Mouse (Mus musculus) left cerebral cortex, postnatal 14 days (tissue): Measurements from ENCODE around the gene Dnajb8. TPM values are rescaled to one million over a fixed set of nuclear protein-coding genes. Genes with fewer than 3 reads are reported as not detected.

Experiments used
- DNase-seq, 2 experiments: peaks; one replicate each; pipeline ENCODE4 v3.0.0; 2021 to 2022; ENCODE audit warnings: low spot score in 2 of 2, mixed read lengths in 1 of 2
- intact Hi-C: fragments of 180-260 bp; cut with DNase I; formaldehyde crosslinking; loops from one replicate; pipeline ENCODE4 v1.15.1; 2025
- long read RNA-seq, 2 experiments: library from polyadenylated mRNA; stranded (forward); transcript quantifications; one replicate each; pipeline ENCODE4 v2.0.0; 2021
- total RNA-seq, 2 experiments: library from RNA; stranded (reverse); gene quantifications; 2 replicates each; pipeline ENCODE4 v1.2.3; 2021

The Dnajb8 gene
- total RNA-seq: not detected
- long read RNA-seq, experiment 1: 0 reads
- long read RNA-seq, experiment 2: 0 reads

DNA sequence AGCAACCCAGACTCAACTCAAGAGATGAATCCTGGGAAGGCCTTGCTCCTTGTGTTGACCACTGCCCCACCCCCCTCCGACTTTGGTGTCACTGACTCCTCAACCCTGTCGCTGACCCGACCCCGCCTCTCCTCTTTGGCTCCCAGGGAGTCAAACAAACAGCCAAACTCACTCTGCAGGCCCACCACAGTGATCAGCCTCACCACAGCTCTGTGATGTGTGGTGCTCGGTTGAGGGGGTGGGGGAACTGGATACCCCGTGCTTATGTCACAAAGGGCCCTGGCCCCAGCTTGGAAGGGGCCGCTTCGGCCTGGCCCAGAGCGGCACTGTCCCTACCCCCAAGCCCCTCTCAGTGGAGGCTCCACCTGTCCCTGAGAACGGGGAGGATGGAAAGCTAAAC lies at the start of gene Dnajb8:
TSS of gene Dnajb8 (plus strand) at position 301 of the 400 bp plus-strand sequence.
- DNase-seq: no peak
- intact Hi-C loops: no loop called here

DNA sequence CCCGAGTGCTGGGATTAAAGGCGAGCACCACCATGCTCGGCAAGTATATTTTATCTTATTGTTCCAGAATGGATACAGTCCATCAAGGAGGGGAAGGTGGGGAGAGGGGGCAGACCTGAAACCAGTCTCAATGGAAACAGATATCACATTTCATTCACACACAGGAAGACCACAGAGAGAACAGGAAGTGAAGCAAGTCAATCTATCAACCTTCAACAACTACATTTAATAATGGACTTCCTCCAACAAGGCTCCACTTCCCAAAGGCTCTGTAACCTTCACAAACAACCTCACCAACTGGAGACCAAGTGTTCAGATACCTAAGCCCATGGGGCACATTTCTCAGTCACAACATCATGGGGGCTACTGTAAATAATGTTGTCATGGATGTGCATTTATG lies 47.9 kb upstream of the Dnajb8 start:
- no peak for DNase-seq
- intact Hi-C loops: no loop called here

DNA sequence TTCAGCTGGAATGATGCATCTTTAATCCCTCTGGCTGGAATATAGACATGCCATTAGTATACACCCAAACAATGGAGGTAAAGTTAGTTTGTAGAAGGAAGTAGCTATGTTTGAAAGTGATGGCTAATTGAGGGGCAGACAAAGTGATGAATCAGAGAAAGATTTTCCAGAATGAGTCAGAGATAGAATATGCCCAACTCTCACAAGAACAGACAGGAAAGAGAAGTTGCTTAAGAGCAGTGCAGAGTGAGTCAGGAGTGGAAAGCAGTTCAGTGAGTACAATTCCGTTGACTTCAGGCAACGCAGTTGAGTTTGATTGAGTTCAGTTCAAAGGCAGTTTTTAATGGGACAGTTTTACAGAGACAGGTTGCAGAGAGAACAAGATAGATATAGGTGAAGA lies 47.4 kb upstream of the Dnajb8 start:
- DNase-seq: no peak
- intact Hi-C loops: no loop called here

DNA sequence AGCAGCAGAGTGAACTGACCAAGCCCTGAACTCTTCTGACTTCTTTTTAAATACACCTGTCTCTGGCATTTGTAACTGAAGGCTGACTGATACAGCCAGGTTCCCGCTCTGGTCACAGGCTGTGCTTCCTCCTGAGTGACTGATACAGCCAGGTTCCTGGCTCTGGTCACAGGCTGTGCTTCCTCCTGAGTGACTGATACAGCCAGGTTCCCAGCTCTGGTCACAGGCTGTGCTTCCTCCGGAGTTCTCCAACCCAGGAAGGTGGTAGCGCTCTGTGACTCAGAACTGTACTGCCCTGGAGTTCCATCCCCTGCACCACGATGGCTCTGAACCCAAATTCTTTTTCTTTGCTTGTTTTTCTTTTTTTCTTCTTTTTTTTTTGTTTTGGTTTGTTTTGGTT lies 37.4 kb upstream of the Dnajb8 start:
- intact Hi-C loops: loop anchor here (5.0 to 10.0 kb wide), 3 partner anchors 57 to 318 kb away; no protein-coding TSS in a partner anchor

DNA sequence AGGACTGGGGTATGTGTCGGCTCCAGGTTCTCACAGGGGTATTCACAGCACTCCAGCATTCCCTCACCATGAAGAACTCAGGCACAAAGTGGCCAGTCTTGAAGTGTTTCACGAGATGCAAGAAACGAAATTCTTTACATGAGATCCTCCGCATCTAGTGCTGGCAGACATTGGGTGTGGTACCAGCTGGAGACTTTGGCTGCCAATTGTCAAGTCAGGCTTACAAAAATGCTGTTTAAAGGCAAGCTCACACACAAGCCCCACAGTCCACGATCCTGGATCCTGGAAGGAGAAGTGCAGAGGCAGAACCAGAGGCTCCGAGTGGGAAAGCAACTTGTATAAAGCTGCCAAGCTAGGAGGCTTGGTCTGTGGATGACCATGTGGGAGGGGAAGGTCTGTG lies 33.9 kb upstream of the Dnajb8 start:
- intact Hi-C loops: loop anchor here (5.0 to 10.0 kb wide), 3 partner anchors 61 to 314 kb away; no protein-coding TSS in a partner anchor
- DNase-seq: peak; percentile 51 to 84

More for the DNA sequence above, 37.4 kb upstream of the Dnajb8 start:
- no peak for DNase-seq

DNA sequence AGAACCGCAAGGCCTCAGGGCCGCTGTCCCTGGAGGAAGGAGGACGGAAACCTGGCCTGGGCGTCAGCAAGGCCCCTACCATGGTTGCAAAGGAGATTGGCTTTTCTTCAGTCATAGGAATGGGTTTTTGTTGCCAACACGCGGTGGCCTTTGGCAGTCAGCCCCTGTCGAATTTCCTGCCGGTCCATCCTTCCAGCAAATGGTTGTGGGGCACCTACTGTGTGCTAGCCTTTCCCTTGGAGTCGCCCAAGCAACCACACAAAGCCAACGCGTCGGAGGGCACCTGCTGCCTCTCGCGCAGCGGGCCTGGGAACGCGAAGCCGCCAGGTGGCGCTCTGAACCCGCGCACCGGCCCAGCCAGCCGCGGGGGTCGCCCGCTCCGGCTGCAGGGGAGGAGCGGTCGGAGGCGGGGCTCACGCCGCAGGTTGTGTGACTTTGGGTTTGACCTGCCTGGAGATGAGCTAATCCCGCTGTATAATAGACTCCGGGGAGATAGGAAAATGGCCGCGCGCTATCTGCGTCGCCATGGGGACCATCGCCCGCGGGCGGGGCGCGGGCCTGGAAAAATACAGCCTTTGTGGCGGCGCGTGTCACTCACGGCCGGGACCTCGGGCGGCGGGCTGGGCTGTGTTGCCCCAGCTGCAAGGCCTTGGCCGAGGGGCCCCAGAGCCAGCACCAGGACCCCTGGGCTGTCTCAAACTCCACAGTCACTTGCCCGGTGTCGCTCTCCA lies 32.6 kb upstream of the Dnajb8 start:
- DNase-seq: peak; percentile 61 to 73
- intact Hi-C loops: loop anchor here (5.0 to 10.0 kb wide), 3 partner anchors 62 to 313 kb away; no protein-coding TSS in a partner anchor

DNA sequence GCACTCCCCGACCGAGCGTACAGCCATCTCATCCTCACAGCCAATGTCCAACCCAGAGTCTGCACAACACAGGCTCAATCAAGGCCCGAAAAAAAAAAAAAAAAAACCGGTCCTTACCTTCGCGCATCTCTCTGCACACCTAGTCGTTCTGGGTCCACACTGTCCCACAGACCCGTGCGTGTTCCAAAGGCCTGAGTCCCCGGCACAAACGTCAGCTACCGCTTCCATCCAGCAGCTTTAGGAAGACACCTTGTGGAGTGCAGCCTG lies 32.1 kb upstream of the Dnajb8 start:
- no peak for DNase-seq
- intact Hi-C loops: no loop called here

DNA sequence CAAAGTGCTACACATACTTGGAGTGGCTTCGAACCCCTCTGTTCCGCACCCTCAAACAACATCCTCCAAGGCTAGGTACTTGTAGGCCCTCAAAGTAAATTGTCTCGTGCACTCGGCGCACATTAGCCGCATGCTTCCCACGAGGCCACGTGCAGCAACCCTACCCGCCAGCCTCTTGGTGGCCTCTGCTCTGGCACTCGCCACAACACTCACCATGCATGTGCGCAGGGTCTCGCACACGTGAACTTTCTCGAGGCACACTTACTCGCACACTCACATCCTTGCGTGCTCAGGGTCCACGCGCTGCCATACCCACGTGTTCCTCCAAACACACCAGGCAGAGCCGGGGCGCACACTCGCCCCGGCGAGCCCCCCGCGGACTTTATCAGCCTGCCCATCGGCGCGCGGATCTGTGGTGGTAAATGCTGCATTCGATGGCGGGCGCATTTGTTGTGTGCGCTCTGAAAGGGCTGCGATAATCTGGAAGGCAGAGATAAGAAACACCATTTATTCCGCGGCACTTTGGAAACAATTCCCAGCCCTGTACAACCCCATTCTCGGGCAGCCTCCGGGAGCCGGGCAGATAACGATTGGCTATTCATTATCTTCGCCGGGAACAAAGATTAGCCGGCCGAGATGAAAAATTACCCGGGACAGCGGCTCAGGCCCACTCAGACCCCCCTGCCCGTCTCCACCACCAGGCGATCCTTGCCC lies 31.6 kb upstream of the Dnajb8 start:
- intact Hi-C loops: no loop called here
- DNase-seq: no peak

DNA sequence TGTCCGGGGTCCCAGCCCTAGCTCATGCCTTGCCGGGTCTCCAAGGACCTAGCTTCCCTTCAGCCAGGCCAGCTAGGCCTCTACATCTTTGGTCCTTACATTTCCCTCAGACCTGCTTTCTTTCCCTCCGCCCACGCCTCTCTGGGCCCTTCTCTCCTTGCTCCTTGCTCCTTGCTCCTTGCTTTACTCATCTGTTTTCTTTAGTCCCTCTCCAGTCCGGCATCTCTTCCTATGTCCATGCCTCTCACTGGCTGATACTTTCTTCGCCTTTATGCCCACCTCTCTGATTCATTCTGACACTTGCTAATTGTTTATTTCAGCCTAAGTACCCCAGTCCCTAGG lies 31.1 kb upstream of the Dnajb8 start:
- DNase-seq: no peak
- intact Hi-C loops: no loop called here

DNA sequence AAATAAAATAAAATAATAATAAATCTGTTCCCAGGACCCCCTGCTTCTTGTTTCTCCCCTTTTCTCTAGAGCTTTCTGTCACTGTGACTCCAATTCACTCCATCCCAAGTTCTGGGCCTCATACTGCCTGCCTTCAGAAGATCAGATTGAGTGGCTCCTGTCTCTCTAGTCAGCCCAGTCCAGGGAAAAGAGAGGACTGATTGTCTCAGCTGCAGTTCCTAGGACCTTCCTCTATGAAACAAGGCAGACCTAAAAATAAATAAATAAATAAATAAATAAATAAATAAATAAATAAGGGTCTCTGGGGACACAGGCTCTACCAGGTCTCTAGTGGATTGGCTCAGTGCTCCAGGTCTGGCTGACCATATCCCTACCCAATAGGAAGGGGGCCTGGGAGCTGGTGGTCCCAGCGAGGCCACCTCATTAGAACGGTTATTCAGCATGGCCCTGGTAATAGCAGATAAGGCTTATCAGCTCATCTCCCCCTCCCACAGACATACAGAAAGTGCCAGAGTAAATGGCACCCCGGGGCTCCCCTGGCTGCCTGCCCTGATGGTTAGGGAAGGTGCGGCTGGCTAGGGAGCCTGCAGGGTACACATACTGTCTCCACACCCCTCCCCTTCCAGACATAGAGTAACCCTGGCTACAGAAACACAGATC lies 30.5 kb upstream of the Dnajb8 start:
- intact Hi-C loops: no loop called here
- DNase-seq: no peak

DNA sequence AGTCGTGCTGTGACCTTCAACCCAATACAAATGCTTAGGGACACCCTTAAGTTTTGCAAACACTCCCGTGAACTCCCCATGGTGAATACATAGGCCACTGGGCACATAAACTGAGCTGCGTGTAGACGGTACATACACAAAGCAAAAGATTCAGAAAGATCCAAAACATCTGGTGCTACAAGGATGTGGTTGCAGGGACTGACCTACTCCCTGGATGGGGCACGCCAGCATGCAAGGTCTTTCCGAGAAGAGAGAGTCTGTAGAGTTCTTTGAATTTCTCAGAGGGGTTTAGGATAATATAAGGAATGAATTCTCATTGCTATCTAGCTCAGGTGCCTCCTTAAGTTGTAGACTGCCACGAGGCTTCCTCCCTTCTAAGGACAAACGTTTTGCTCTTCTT lies 29.3 kb upstream of the Dnajb8 start:
- intact Hi-C loops: no loop called here
- DNase-seq: no peak

DNA sequence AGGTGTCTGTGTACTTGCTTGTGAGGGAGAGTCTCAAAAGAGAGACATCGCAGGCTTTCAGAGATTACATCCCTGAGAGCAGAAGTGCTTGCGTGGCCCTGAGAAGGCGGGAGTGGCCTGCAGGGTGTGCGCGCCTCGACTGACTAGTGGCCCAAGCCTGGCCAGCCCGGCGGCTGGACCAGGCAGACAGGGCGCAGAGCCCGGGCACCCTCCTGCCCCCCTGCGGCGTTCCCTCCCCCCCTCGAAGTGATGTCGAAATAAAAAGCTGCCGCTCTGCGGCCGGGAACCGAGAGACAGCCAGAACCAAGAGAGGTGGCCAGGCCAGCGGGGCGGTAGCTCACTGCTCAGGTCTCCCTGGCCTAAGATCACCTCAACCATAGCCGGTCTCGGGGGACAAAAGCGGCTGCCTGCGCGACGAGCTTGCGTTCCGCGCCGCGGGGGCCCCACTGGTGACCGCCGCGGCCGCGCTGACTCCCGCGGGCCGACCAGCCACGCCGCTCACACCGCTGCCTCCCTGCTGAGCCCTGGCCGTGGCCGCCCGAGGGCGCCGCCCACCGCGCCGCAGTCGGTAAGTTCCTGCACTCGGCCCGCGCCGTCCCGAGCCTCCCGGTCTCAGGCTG lies 28.5 kb upstream of the Dnajb8 start, which contains the start of gene Gata2:
TSS of gene Gata2 (plus strand) at position 459 of the 620 bp plus-strand sequence.
- intact Hi-C loops: no loop called here
- no peak for DNase-seq

DNA sequence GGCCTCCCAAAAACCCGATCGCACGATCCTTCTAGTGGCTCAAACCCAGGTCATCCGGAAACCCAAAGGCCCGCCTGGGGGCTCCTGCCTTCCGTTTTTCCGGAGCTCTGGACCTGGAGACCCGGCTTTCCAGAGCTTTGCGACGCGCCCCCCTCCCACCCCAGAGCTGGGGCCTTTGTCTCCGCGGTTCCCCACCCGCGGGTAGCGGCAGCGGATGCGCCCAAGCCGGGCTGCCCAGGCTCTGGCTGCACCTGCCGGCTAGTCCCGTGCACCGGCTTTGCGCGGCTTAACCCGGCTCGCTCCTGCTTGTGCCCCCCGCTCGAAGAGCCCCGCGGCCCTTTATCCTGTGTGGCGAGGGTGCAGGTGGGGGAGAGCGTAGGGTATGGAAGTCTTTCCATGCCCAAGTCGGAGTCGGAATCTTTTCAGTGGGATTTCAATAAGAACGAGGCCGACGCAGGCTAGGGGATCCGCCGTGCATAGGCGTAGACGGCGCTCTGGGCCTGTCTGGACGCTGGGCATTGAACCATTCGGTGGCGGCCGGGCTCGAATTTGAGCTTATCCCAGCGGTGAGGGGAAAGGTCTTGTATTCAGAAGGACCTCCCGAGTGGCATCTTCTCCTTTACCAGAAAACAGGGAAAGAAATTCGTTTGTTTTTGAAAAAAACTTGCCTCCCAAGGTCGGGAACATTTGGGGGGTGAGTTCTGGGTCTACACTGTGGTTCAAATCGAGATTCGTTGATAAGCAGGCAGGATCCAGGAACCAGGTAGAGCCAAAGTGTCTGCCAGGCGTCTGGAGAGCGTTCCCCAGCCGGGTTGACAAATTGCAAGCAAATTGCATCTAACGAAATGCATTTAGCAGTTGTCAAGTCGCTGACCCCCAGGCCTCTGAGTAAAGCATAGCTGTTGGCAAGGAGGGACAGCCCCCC lies 27.8 kb upstream of the Dnajb8 start:
- DNase-seq: no peak
- intact Hi-C loops: no loop called here

DNA sequence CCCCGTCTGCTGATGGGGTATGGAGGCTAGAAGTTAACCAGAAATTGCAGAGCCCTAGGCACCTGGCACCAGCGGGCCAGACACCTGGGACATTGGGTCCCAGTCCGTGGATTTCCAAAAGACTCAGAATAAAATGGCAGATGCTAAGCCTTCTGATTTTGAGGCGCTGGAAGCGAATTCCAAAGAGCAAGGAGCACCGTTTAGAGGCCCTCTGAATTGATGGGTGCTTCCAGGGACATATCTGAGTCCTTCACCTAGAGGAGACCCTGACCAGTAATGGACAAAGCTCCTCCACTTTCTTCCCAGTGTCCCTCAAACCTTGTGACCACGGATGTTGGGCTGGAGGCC lies 27.1 kb upstream of the Dnajb8 start:
- intact Hi-C loops: no loop called here
- no peak for DNase-seq

DNA sequence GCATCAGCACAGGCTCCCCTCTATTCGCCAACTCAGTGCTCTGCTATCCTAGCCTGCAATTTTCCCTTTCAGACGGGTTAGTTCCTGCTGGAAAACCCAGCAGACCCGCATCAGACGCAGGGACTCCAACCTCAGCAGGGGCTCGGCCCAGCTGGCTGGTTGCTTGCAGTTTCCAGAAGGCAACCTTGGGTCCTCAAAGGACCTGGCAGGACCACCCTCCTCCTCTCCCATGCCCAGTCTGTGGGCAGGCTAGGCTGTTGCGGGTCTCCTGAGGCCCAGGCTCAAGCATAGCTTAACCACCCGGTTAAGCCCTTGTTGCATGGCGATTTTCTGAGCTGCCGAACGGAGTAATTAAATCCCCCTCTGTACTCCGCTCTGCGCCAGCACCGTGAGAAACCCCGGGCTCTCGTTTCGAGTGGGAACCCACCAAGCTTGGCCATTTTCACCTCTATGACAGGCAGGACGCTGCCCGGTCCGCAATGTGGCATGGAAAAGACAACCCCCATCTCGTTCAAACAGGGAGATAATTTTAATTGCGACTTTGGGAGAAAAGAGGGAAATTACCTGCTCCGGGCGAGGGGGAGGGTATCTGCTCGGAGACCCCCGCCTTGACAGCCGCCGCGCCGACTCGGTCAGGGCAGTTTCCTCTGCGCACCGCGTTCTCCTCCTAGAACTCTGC lies 25.9 kb upstream of the Dnajb8 start:
- DNase-seq: no peak
- intact Hi-C loops: no loop called here

DNA sequence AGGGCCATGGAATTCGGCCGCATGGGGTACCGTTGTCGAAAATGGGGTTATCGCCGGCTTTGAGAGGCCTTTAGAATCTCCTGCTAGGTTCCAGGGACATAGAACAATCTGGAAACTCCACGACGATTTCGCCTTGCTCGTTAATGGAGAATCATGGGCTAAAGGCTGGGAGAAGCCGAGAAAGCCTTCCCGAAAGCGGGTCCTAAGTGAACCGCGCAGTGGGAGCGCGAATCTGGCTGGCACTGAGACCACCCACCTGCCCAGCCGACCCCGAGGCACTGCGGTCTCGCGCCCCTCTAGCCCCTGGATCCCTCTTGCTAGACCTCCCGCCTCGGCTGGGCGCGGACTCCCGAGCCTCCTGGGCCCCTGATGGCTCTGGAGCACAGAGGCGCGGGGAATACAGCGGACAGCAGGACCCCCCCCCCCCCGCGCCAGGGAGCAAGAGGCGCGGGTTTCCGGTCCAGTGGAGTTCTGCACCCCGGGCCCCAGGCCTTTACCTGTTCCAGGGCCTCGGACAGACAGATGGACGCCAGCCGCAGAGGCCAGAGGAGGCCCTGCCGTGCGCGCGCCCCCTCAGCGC lies 25.2 kb upstream of the Dnajb8 start:
- no peak for DNase-seq
- intact Hi-C loops: no loop called here

DNA sequence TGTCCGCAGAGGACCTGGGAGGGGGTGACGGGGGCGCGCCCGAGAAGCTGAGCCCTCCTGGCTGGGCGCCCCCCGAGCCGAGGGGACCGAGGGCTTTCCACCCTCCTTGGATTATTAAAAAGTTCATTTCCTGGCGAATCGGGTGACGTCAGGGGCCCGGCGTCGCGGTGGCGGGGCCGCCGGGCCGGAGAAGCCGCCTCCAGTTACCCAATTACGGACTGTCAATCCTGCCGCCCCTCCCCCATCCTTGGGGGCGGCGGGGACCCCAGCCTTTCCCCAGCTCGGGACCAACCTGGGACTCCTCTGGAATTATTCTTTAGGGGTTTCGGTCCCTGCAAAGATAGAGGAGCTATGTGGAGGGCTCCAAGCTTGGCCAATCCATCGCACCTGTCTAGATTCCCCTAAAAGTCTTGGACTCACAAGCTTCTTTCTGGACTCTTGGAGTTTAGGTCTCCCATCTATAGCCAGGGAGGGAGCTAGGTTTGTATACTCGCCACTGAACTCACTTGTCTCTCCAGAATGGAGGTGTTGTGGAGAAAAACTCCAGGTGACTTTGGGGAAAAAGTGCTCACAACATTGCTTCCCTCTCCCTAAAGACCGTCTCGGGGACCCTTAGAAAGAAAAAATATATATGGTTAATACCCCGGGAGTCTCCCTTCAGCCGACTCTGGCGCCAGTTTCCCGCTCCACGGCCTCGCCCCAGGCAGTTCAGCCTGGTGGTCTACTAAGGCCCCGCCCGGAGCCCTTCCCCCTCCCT lies 24.6 kb upstream of the Dnajb8 start:
- intact Hi-C loops: no loop called here
- DNase-seq: no peak
